Mouse (Mus musculus) liver, adult 2 months (tissue): Measurements from ENCODE around the gene Spata46. TPM values are rescaled to one million over a fixed set of nuclear protein-coding genes. Genes with fewer than 3 reads are reported as not detected.

Source experiments
- DNase-seq: peaks from one replicate; pipeline ENCODE4 v3.0.0-alpha.2; 2011; ENCODE audit warnings: low read depth, low spot score; ENCODE audit errors: extremely low read depth
- H3K27ac ChIP-seq: fragments of 200-500 bp; replicated peaks from 2 replicates; pipeline ENCODE4 v1.5.1; 2012; ENCODE audit warnings: low read depth, mild to moderate bottlenecking, control low read depth, inconsistent platforms, low read length; ENCODE audit not compliant: insufficient read depth
- H3K27me3 ChIP-seq: fragments of 200-500 bp; 2 replicates; pipeline ENCODE4 v1.6.1; 2012; ENCODE audit warnings: mild to moderate bottlenecking, moderate library complexity, low read length, inconsistent platforms; ENCODE audit not compliant: control insufficient read depth, insufficient read depth
- H3K36me3 ChIP-seq: fragments of 200-500 bp; 2 replicates; pipeline ENCODE4 v1.6.1; 2012; ENCODE audit warnings: low read length, inconsistent platforms; ENCODE audit not compliant: control insufficient read depth, insufficient read depth
- H3K4me1 ChIP-seq: fragments of 200-500 bp; 2 replicates; pipeline ENCODE4 v1.6.1; 2011; ENCODE audit warnings: low read length; ENCODE audit not compliant: control insufficient read depth, insufficient read depth
- H3K4me3 ChIP-seq: fragments of 200-500 bp; 2 replicates; pipeline ENCODE4 v1.5.1; 2011; ENCODE audit warnings: low read depth, mild to moderate bottlenecking, control low read depth, low read length, moderate library complexity; ENCODE audit not compliant: insufficient read depth
- H3K79me2 ChIP-seq: fragments of 200-500 bp; 2 replicates; pipeline ENCODE4 v1.6.1; 2012; ENCODE audit warnings: inconsistent platforms, mild to moderate bottlenecking, low read length, moderate library complexity; ENCODE audit not compliant: control insufficient read depth, insufficient read depth
- H3K9ac ChIP-seq: fragments of 200-500 bp; 2 replicates; pipeline ENCODE4 v1.6.1; 2012; ENCODE audit warnings: low read depth, mild to moderate bottlenecking, control low read depth, inconsistent platforms, low read length
- CTCF ChIP-seq: fragments of 200-500 bp; IDR thresholded peaks from 2 replicates; pipeline ENCODE4 v1.5.1; 2011; ENCODE audit warnings: low read depth, low read length, control low read depth
- POLR2A ChIP-seq: fragments of 200-500 bp; IDR thresholded peaks from 2 replicates; pipeline ENCODE4 v1.6.1; 2011; ENCODE audit warnings: low read length, control low read depth; ENCODE audit not compliant: insufficient read depth; ENCODE audit errors: extremely low read depth
- WGBS: fragments of 180-500 bp; shearing (Covaris S2); methylation state at CpG from one replicate; pipeline ENCODE4 v1.1.7; 2018; 5-methylcytosine and 5-hydroxymethylcytosine counted together
- polyA plus RNA-seq: library from polyadenylated mRNA; depleted of rRNA; stranded (reverse); fragments of >200 nt; gene quantifications from 2 replicates; pipeline ENCODE4 v1.2.3, GENCODE M21; 2012
- total RNA-seq: library from RNA; depleted of rRNA; stranded (reverse); fragments of >200 nt; gene quantifications from 2 replicates; pipeline ENCODE4 v1.2.3, GENCODE M21; 2014

Spata46 gene
- total and polyA plus RNA-seq, 2 experiments = not detected

- no peak overlapping the region for H3K9ac ChIP-seq
- H3K4me1 ChIP-seq = peaks cover 5% of the 10 kb centered on the region
- H3K27ac ChIP-seq = no peak overlapping the region
- no peaks in the 10 kb centered on the region for H3K27me3 ChIP-seq
- 0 out of 2 replicates have a peak, but pooled peaks cover 3% of the 10 kb centered on the region for H3K79me2 ChIP-seq
- H3K4me3 ChIP-seq = no peak overlapping the region
- TF ChIP-seq POLR2A (no peak), CTCF (no peak)
- DNase-seq = peak; percentile 11
- H3K36me3 ChIP-seq = peaks cover 4% of the 10 kb centered on the region; the same call in 1 of the 2 replicates
- WGBS = 55% methylated on average over 1 of the region's 1 CpGs
These were observed 15.7 kb downstream of the Spata46 start for GRCm38 (mm10) chr1:170324312-170324711.

- Histone ChIP-seq H3K27me3 (no peaks in the 10 kb centered on the region), H3K79me2 (0 out of 2 replicates have a peak, but pooled peaks cover 3% of the 10 kb centered on the region), H3K4me3 (no peak overlapping the region), H3K9ac (no peak overlapping the region), H3K36me3 (peaks cover 2% of the 10 kb centered on the region; the same call in 1 of the 2 replicates), H3K4me1 (peaks cover 5% of the 10 kb centered on the region), H3K27ac (no peak overlapping the region)
- 15% methylated on average over 4 of the region's 4 CpGs for WGBS
- DNase-seq = peak; percentile 96
- TF ChIP-seq POLR2A (no peak), CTCF (no peak)
These were observed 16.7 kb downstream of the Spata46 start for GRCm38 (mm10) chr1:170325277-170325676.

GRCm38 (mm10) chr1:170331926-170332325 lies 23.3 kb downstream of the Spata46 start:
- Histone ChIP-seq H3K9ac (no peak overlapping the region), H3K27ac (no peak overlapping the region), H3K4me1 (no peaks in the 10 kb centered on the region), H3K4me3 (no peak overlapping the region), H3K27me3 (no peaks in the 10 kb centered on the region), H3K79me2 (no peaks in the 10 kb centered on the region), H3K36me3 (peaks cover 2% of the 10 kb centered on the region; the same call in 1 of the 2 replicates)
- DNase-seq = no peak
- WGBS = 86% methylated on average over 6 of the region's 6 CpGs
- TF ChIP-seq CTCF (no peak), POLR2A (no peak)

GRCm38 (mm10) chr1:170332775-170333174 lies 24.2 kb downstream of the Spata46 start:
- DNase-seq = no peak
- 90% methylated on average over 4 of the region's 4 CpGs for WGBS
- no peak for TF ChIP-seq CTCF
- no peak for TF ChIP-seq POLR2A
- Histone ChIP-seq H3K27me3 (no peaks in the 10 kb centered on the region), H3K79me2 (no peaks in the 10 kb centered on the region), H3K36me3 (peaks cover 5% of the 10 kb centered on the region; the same call in 1 of the 2 replicates), H3K4me1 (no peaks in the 10 kb centered on the region), H3K27ac (no peak overlapping the region), H3K4me3 (no peak overlapping the region), H3K9ac (no peak overlapping the region)

- H3K36me3 ChIP-seq = peaks cover 3% of the 10 kb centered on the region; the same call in 1 of the 2 replicates
- 95% methylated on average over 3 of the region's 3 CpGs for WGBS
- no peaks in the 10 kb centered on the region for H3K79me2 ChIP-seq
- H3K27ac ChIP-seq = no peak overlapping the region
- TF ChIP-seq POLR2A (no peak), CTCF (no peak)
- no peaks in the 10 kb centered on the region for H3K27me3 ChIP-seq
- DNase-seq = no peak
- H3K4me3 ChIP-seq = no peak overlapping the region
- peaks cover 12% of the 10 kb centered on the region; the same call in 1 of the 2 replicates for H3K4me1 ChIP-seq
- H3K9ac ChIP-seq = no peak overlapping the region
These were observed 31.3 kb downstream of the Spata46 start for GRCm38 (mm10) chr1:170339943-170340342.

- 88% methylated on average over 8 of the region's 8 CpGs for WGBS
- Histone ChIP-seq H3K27ac (no peak overlapping the region), H3K9ac (no peak overlapping the region), H3K4me3 (no peak overlapping the region), H3K36me3 (no peaks in the 10 kb centered on the region), H3K4me1 (peaks cover 12% of the 10 kb centered on the region; the same call in 1 of the 2 replicates), H3K27me3 (no peaks in the 10 kb centered on the region), H3K79me2 (no peaks in the 10 kb centered on the region)
- DNase-seq = no peak
- TF ChIP-seq CTCF = no peak
- no peak for TF ChIP-seq POLR2A
These were observed 34.5 kb downstream of the Spata46 start for GRCm38 (mm10) chr1:170343081-170343480.
